Comparison of ENCODE assay signal across 15 mouse cellular contexts in the genomic region with DNA sequence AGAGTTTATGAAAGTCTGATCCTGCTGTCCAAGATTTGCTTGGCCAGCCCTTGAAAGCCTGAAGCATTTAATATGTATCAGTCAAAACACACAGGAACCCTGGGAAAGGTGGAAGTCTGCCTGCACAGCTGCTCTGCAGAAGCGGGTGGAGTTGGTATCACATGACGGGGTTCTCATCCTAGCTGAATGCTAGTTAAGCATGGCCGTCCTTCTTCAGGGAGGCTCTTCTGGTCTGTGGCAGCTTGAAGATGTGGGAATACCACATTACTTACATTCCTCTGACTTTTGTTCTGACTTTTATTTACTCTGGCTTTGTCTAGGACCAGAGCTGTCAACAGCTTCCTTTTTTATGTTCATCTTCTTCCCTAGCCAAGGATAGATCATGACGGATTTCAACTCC.
DNase-seq lines count a peak whose midpoint lies in the region; ATAC-seq and TF ChIP-seq lines count a peak whose summit lies in the region.
"Had no signal": no experiment of that assay in that cellular context is flagged by ENCODE, and none has a peak within 500 bp of the region (broad histone marks: within the 10 kb centered on the region; RNA-seq: fewer than 3 reads in every experiment).

No protein-coding gene starts in this region.

- WGBS in heart, embryonic 11.5 days (ENCODE audit: insufficient replicate concordance) = 59% methylated on average over 4 of the region's 4 CpGs
- 38% methylated on average over 4 of the region's 4 CpGs for WGBS in lung, postnatal 0 days

- no peak for TF ChIP-seq EP300 in lung, postnatal 0 days (IDR thresholded peaks at IDR 0.05)

- H3K4me1 ChIP-seq in heart, embryonic 11.5 days (ENCODE audit: control insufficient read depth, insufficient read depth, low read length) = no peaks in the 10 kb centered on the region
- H3K4me1 ChIP-seq in lung, postnatal 0 days (ENCODE audit: insufficient read depth, low read depth, low read length) = no peaks in the 10 kb centered on the region
- H3K4me1 ChIP-seq: megakaryocyte, embryonic 14.5 days; neural tube, embryonic 12.5 days had no signal

- no peak overlapping the region for H3K27ac ChIP-seq in heart, embryonic 11.5 days (ENCODE audit: low read depth, low read length)
- H3K27ac ChIP-seq in lung, postnatal 0 days (ENCODE audit: low read length) = no peak overlapping the region
- H3K27ac ChIP-seq: neural tube, embryonic 12.5 days had no signal

- ATAC-seq in heart, embryonic 11.5 days (replicated peaks; ENCODE audit: insufficient number of reproducible peaks, low FRiP score, low TSS enrichment) = no peak
- ATAC-seq in lung, postnatal 0 days = no peak
- ATAC-seq: hindbrain, embryonic 16.5 days had no signal

- H3K4me3 ChIP-seq in heart, embryonic 11.5 days (ENCODE audit: low read depth, low read length) = no peak overlapping the region
- H3K4me3 ChIP-seq in lung, postnatal 0 days (ENCODE audit: low read depth, low read length) = no peak overlapping the region
- H3K4me3 ChIP-seq: megakaryocyte, embryonic 14.5 days; neural tube, embryonic 12.5 days had no signal

- H3K9ac ChIP-seq in heart, embryonic 11.5 days (ENCODE audit: low read depth, low read length) = no peak overlapping the region
- H3K9ac ChIP-seq in lung, postnatal 0 days (replicated peaks; ENCODE audit: low read depth) = no peak overlapping the region
- H3K9ac ChIP-seq: lung, embryonic 14.5 days; neural tube, embryonic 12.5 days had no signal

- no peaks in the 10 kb centered on the region for H3K36me3 ChIP-seq in heart, embryonic 11.5 days (ENCODE audit: control insufficient read depth, insufficient read depth, low read length)
- H3K36me3 ChIP-seq in lung, postnatal 0 days (ENCODE audit: insufficient read depth, low read length) = no peaks in the 10 kb centered on the region
- H3K36me3 ChIP-seq: neural tube, embryonic 12.5 days had no signal

- no peaks in the 10 kb centered on the region for H3K27me3 ChIP-seq in heart, embryonic 11.5 days (ENCODE audit: control insufficient read depth, insufficient read depth, low read length)
- no peaks in the 10 kb centered on the region for H3K27me3 ChIP-seq in lung, postnatal 0 days (replicated peaks; ENCODE audit: insufficient read depth, low read length)
- H3K27me3 ChIP-seq: megakaryocyte, embryonic 14.5 days; neural tube, embryonic 12.5 days had no signal

- H3K9me3 ChIP-seq in heart, embryonic 11.5 days (replicated peaks; ENCODE audit: control insufficient read depth, low read length) = no peaks in the 10 kb centered on the region
- no peaks in the 10 kb centered on the region for H3K9me3 ChIP-seq in lung, postnatal 0 days (ENCODE audit: low read length)
- H3K9me3 ChIP-seq: megakaryocyte, embryonic 14.5 days; neural tube, embryonic 12.5 days had no signal

- no peak for TF ChIP-seq CTCF in lung, postnatal 0 days (IDR thresholded peaks at IDR 0.05)

- H3K4me2 ChIP-seq in heart, embryonic 11.5 days = no peak overlapping the region
- H3K4me2 ChIP-seq in lung, postnatal 0 days (replicated peaks; ENCODE audit: low read depth, low read length) = no peak overlapping the region
- H3K4me2 ChIP-seq: lung, embryonic 14.5 days; neural tube, embryonic 12.5 days had no signal

- peak; percentile 93 for DNase-seq in heart, adult 11 months
- peak; percentile 3 for DNase-seq in lung, postnatal 10 days
- no peak for DNase-seq in lung, postnatal 0 days (ENCODE audit: low spot score)
- DNase-seq in gastrocnemius, adult 8-10 months (ENCODE audit: low spot score in 2 of 2) = peak; percentile 31 to 57
- DNase-seq in skeletal muscle tissue, adult 2 months (ENCODE audit: low read depth, low spot score) = peak; percentile 79
- no peak for DNase-seq in cerebellum, adult 9-10 months
- no peak for DNase-seq in left cerebral cortex, adult 9 months (ENCODE audit: low spot score in 2 of 2)
- DNase-seq: adrenal gland, postnatal 36 days; cerebellum, adult 9-11 months; kidney, adult 2 months; lung, embryonic 14.5 days had no signal

Comparison
In these comparisons a context has a peak if more than half of its experiments do, and no peak if none do; other contexts are left out.
1. DNase-seq: peak in heart, adult 11 months (single experiment), lung, postnatal 10 days (single experiment), gastrocnemius, adult 8-10 months (2 of 2) and skeletal muscle tissue, adult 2 months (single experiment); none in lung, postnatal 0 days (single experiment), cerebellum, adult 9-10 months (single experiment) and left cerebral cortex, adult 9 months (0 of 2).